Mouse (Mus musculus) testis, adult 2 months (tissue): ENCODE data around the gene Lrp10. TPM values are rescaled to one million over a fixed set of nuclear protein-coding genes. Genes with fewer than 3 reads are reported as not detected.

Experiments
- H3K27ac ChIP-seq: fragments of 200-500 bp; 2 replicates; pipeline ENCODE4 v1.5.1; 2012; ENCODE audit warnings: low read depth, low read length; ENCODE audit not compliant: control insufficient read depth, insufficient read depth
- H3K27me3 ChIP-seq: fragments of 200-500 bp; 2 replicates; pipeline ENCODE4 v1.6.1; 2012; ENCODE audit warnings: mild to moderate bottlenecking, low read length, moderate library complexity; ENCODE audit not compliant: control insufficient read depth, insufficient read depth
- H3K36me3 ChIP-seq: fragments of 200-500 bp; 2 replicates; pipeline ENCODE4 v1.6.1; 2012; ENCODE audit warnings: mild to moderate bottlenecking, low read length; ENCODE audit not compliant: control insufficient read depth, insufficient read depth
- H3K4me1 ChIP-seq: fragments of 200-500 bp; 2 replicates; pipeline ENCODE4 v1.6.1; 2012; ENCODE audit warnings: low read length; ENCODE audit not compliant: control insufficient read depth, insufficient read depth
- H3K4me3 ChIP-seq: fragments of 200-500 bp; 2 replicates; pipeline ENCODE4 v1.5.1; 2012; ENCODE audit warnings: low read depth, mild to moderate bottlenecking, low read length, moderate library complexity, mixed read lengths; ENCODE audit not compliant: control insufficient read depth
- CTCF ChIP-seq: fragments of 200-500 bp; IDR thresholded peaks from 2 replicates; pipeline ENCODE4 v1.5.1; 2012; ENCODE audit warnings: low read depth, mild to moderate bottlenecking, inconsistent platforms, low read length, moderate library complexity; ENCODE audit not compliant: control insufficient read depth, insufficient read depth, insufficient replicate concordance
- POLR2A ChIP-seq: fragments of 200-500 bp; IDR thresholded peaks from 2 replicates; pipeline ENCODE4 v1.6.1; 2012; ENCODE audit warnings: low read depth, mild to moderate bottlenecking, inconsistent platforms, low read length, moderate library complexity; ENCODE audit not compliant: control insufficient read depth
- polyA plus RNA-seq: library from polyadenylated mRNA; depleted of rRNA; stranded (reverse); fragments of >200 nt; gene quantifications from 2 replicates; pipeline ENCODE4 v1.2.3, GENCODE M21; 2012

The Lrp10 gene
- polyA plus RNA-seq, 1 experiment: 13.8 TPM

GRCm38 (mm10) chr14:54439155-54439554 is 24.8 kb upstream of the Lrp10 start:
- Histone ChIP-seq H3K27me3 (no peaks in the 10 kb centered on the region), H3K4me1 (peaks cover 8% of the 10 kb centered on the region), H3K4me3 (no peak overlapping the region), H3K36me3 (no peaks in the 10 kb centered on the region), H3K27ac (no peak overlapping the region)
- TF ChIP-seq CTCF (no peak), POLR2A (no peak)

DNA sequence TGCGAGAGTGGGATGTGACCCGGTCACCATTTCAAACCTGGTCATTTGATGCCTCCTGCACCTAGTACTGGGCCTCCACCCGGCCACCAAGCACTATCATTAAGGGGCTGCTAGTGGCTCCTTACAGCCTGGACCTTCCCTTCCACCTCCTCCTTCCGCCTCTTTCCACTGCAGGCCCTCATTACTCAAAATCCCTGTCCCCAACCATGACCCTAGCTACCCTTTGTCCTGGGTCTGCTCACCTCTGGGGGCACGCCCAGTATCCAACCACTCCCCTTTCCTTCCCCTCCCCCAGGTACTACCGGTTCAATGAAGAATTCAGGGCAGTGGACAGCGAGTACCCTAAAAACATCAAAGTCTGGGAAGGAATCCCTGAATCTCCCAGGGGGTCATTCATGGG is 24.3 kb upstream of the Lrp10 start:
- Histone ChIP-seq H3K36me3 (no peaks in the 10 kb centered on the region), H3K4me1 (peaks cover 10% of the 10 kb centered on the region), H3K27ac (no peak overlapping the region), H3K27me3 (no peaks in the 10 kb centered on the region), H3K4me3 (no peak overlapping the region)
- TF ChIP-seq CTCF: no peak
- TF ChIP-seq POLR2A: no peak

DNA sequence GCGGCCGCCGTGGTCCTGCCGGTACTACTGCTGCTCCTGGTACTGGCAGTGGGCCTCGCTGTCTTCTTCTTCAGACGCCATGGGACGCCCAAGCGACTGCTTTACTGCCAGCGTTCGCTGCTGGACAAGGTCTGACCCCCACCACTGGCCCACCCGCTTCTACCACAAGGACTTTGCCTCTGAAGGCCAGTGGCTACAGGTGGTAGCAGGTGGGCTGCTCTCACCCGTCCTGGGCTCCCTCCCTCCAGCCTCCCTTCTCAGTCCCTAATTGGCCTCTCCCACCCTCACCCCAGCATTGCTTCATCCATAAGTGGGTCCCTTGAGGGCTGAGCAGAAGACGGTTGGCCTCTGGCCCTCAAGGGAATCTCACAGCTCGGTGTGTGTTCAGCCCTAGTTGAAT is 23.4 kb upstream of the Lrp10 start:
- Histone ChIP-seq H3K4me1 (peaks cover 10% of the 10 kb centered on the region), H3K36me3 (no peaks in the 10 kb centered on the region), H3K27ac (no peak overlapping the region), H3K4me3 (no peak overlapping the region), H3K27me3 (no peaks in the 10 kb centered on the region)
- TF ChIP-seq CTCF: no peak
- no peak for TF ChIP-seq POLR2A

GRCm38 (mm10) chr14:54441365-54441764 is 22.6 kb upstream of the Lrp10 start:
- Histone ChIP-seq H3K4me3 (no peak overlapping the region), H3K27me3 (no peaks in the 10 kb centered on the region), H3K4me1 (peaks cover 10% of the 10 kb centered on the region), H3K36me3 (no peaks in the 10 kb centered on the region), H3K27ac (no peak overlapping the region)
- TF ChIP-seq POLR2A: no peak
- TF ChIP-seq CTCF: no peak

DNA sequence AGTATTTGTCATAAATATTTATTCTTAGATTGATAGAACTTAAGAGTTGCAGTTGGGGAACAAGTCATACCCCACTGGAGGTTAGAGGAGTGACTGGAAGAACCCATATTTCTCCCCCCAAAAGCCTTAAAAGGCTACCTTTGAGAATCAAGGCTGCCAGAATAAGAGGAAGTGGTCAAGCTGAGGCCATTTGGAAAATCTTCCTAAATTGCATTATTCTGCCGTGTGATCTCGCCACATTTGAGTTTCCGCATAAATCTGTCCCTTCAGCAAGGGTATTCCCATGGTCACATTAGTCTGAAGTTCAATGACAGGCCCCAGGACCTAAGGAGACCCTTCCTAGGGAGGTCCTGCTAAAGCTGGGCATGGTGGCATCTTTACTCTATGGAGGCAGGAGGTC is 21.4 kb upstream of the Lrp10 start:
- H3K4me3 ChIP-seq: no peak overlapping the region
- H3K27me3 ChIP-seq: no peaks in the 10 kb centered on the region
- H3K36me3 ChIP-seq: no peaks in the 10 kb centered on the region
- TF ChIP-seq POLR2A (no peak), CTCF (no peak)
- H3K4me1 ChIP-seq: peaks cover 10% of the 10 kb centered on the region
- no peak overlapping the region for H3K27ac ChIP-seq

DNA sequence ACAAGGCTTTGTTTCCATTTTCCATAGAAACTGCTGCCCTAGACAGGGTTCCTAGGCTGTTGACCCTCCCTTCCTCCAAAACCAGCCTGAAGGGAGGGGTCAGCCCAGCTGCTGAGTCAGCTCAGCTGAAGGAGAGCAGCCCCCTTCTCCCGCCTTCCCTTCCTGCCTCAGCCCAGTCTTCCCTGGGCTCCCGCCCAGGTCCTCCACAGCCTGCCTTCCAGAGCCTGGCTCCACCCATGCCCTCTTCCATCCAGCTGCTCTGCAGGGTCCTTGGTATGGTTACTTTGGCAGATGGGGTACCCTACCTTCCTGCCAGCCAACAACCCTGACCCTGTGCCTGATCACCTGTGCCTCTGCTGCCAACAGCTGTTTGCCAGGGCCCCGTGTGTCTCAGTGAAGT is 20.7 kb upstream of the Lrp10 start:
- TF ChIP-seq CTCF (no peak), POLR2A (no peak)
- Histone ChIP-seq H3K4me3 (no peak overlapping the region), H3K4me1 (peaks cover 10% of the 10 kb centered on the region), H3K27ac (no peak overlapping the region), H3K27me3 (no peaks in the 10 kb centered on the region), H3K36me3 (no peaks in the 10 kb centered on the region)

GRCm38 (mm10) chr14:54443712-54444618 is 20.0 kb upstream of the Lrp10 start:
- no peak for TF ChIP-seq POLR2A
- no peak for TF ChIP-seq CTCF
- Histone ChIP-seq H3K4me1 (peaks cover 11% of the 10 kb centered on the region), H3K27ac (peak overlapping the region; percentile 62), H3K36me3 (no peaks in the 10 kb centered on the region), H3K4me3 (no peak overlapping the region), H3K27me3 (no peaks in the 10 kb centered on the region)
